ENCODE assay signal across 12 mouse cellular contexts in the genomic region with DNA sequence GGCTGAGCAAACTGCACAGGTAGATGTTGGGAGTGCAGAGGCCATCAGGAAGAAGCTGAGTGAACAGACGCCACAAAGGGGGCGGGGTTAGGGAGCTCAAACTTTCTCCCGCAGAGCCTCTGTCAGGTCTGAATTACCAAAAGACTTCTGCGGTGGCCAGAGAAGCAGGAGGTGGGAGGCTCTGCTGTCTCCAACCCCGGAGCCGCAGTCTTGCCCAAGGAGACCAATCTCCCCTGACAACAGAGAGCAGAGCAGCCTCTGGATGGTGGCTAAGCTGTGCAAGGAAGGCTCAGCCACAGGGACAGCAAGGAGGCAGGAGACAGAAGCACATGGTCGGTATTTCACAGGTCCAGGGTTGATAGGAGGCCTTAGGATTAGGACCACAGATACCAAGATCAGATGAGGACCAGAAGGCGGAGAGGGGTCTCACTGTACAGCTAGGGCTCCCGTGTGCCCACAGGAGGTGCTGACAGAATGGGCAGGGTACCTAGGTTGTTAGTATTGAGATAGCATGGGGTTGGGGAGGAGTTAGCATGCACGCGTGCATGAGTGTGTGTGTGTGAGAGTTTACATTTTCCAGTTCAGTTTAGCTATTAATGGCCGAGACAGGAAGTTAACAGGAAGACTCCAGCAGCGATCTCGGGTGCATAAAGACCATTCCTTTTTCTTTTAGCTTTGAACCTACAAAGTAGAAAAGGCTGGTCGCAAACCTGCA. TPM values are rescaled to one million over a fixed set of nuclear protein-coding genes. Genes with fewer than 3 reads are reported as not detected.
DNase-seq lines count a peak whose midpoint lies in the region; ATAC-seq and TF ChIP-seq lines count a peak whose summit lies in the region.
"Had no signal": no experiment of that assay in that cellular context is flagged by ENCODE, and none has a peak within 500 bp of the region (broad histone marks: within the 10 kb centered on the region; RNA-seq: fewer than 3 reads in every experiment).

No protein-coding gene starts in this region.

- intact Hi-C loops in heart, adult 2 months (cut with DNase I): no loop called here

- DNase-seq in heart, adult 2 months: no peak
- DNase-seq in CD4-positive, CD25-positive, alpha-beta regulatory T cell, adult 2 months (ENCODE audit: low read depth, low spot score): peak; percentile 23
- DNase-seq in liver, embryonic 14.5 days (ENCODE audit: low read depth in 3 of 3, low spot score in 3 of 3): no peak
- no peak for DNase-seq in adrenal gland, postnatal 10 days
- no peak for DNase-seq in forebrain, embryonic 14.5 days (ENCODE audit: low spot score)
- no peak for DNase-seq in frontal cortex, postnatal 25 days (ENCODE audit: low spot score in 2 of 2)
- DNase-seq: adrenal gland, postnatal 36 days; gastrocnemius, postnatal 14 days had no signal

- WGBS in heart, embryonic 16.5 days: 39% methylated on average over 15 of the region's 15 CpGs
- WGBS in heart, adult 2 months: 34% methylated on average over 15 of the region's 15 CpGs
- 17% methylated on average over 15 of the region's 15 CpGs for WGBS in liver, embryonic 14.5 days (ENCODE audit: insufficient replicate concordance)
- WGBS in forebrain, embryonic 14.5 days: 48% methylated on average over 15 of the region's 15 CpGs

- no peaks in the 10 kb centered on the region for H3K27me3 ChIP-seq in heart, embryonic 16.5 days (ENCODE audit: control insufficient read depth, insufficient read depth, low read length)
- no peaks in the 10 kb centered on the region for H3K27me3 ChIP-seq in heart, adult 2 months (ENCODE audit: control insufficient read depth, insufficient read depth, low read length)
- no peaks in the 10 kb centered on the region for H3K27me3 ChIP-seq in liver, embryonic 14.5 days (ENCODE audit: control insufficient read depth, insufficient read depth, low read length)
- H3K27me3 ChIP-seq in forebrain, embryonic 14.5 days (replicated peaks; ENCODE audit: control insufficient read depth, insufficient read depth, low read length): no peaks in the 10 kb centered on the region

- no peak for TF ChIP-seq EP300 in heart, adult 2 months (IDR thresholded peaks at IDR 0.05; ENCODE audit: insufficient read depth, low read depth, low read length)
- no peak for TF ChIP-seq EP300 in liver, embryonic 14.5 days (IDR thresholded peaks at IDR 0.05; ENCODE audit: low read depth)

- H3K27ac ChIP-seq in heart, embryonic 16.5 days (ENCODE audit: low read length): no peak overlapping the region
- no peak overlapping the region for H3K27ac ChIP-seq in heart, adult 2 months
- no peak overlapping the region for H3K27ac ChIP-seq in liver, embryonic 14.5 days
- no peak overlapping the region for H3K27ac ChIP-seq in forebrain, embryonic 14.5 days (ENCODE audit: low read depth, low read length)
- H3K27ac ChIP-seq: kidney, postnatal 0 days had no signal

- no peak overlapping the region for H3K4me3 ChIP-seq in heart, embryonic 16.5 days (ENCODE audit: low read length)
- H3K4me3 ChIP-seq in heart, adult 2 months: no peak overlapping the region
- 0 out of 4 replicates have a peak overlapping the region, but pooled peaks of 1 of the 2 experiments have one; percentile 5 for H3K4me3 ChIP-seq in liver, embryonic 14.5 days (ENCODE audit: insufficient read depth in 1 of 2, low read depth in 2 of 2, low read length in 2 of 2)
- no peak overlapping the region for H3K4me3 ChIP-seq in forebrain, embryonic 14.5 days (ENCODE audit: low read depth, low read length)

- no peaks in the 10 kb centered on the region for H3K79me2 ChIP-seq in heart, adult 2 months (replicated peaks; ENCODE audit: control insufficient read depth, insufficient read depth, low read length)

- 0 out of 2 replicates have a peak overlapping the region, but pooled peaks have one; percentile 32 for H3K9ac ChIP-seq in heart, embryonic 16.5 days (ENCODE audit: low read length)
- H3K9ac ChIP-seq in heart, adult 2 months (ENCODE audit: low read depth, low read length): no peak overlapping the region
- H3K9ac ChIP-seq in liver, embryonic 14.5 days (replicated peaks): no peak overlapping the region
- H3K9ac ChIP-seq in forebrain, embryonic 14.5 days (ENCODE audit: low read length): no peak overlapping the region

- no peak for ATAC-seq in heart, embryonic 16.5 days (replicated peaks; ENCODE audit: extremely low read depth, insufficient read depth, low FRiP score)
- ATAC-seq in granulocyte monocyte progenitor cell, adult 5-6 weeks (replicated peaks; ENCODE audit: poor library complexity, severe bottlenecking): peak; percentile 77
- ATAC-seq in liver, embryonic 14.5 days (ENCODE audit: insufficient read depth): 0 out of 2 replicates have a peak, but pooled peaks have one; percentile 24
- ATAC-seq in forebrain, embryonic 14.5 days: no peak

- H3K9me3 ChIP-seq in heart, embryonic 16.5 days (replicated peaks; ENCODE audit: control insufficient read depth, low read length): no peaks in the 10 kb centered on the region
- no peaks in the 10 kb centered on the region for H3K9me3 ChIP-seq in liver, embryonic 14.5 days (ENCODE audit: control insufficient read depth, low read length)
- H3K9me3 ChIP-seq in forebrain, embryonic 14.5 days (replicated peaks; ENCODE audit: control insufficient read depth, low read length): no peaks in the 10 kb centered on the region
- H3K9me3 ChIP-seq: G1E had no signal

- H3K4me1 ChIP-seq in heart, embryonic 16.5 days (ENCODE audit: control insufficient read depth, insufficient read depth, low read length): peaks cover 4% of the 10 kb centered on the region; the same call in 1 of the 2 replicates
- peaks cover 2% of the 10 kb centered on the region; the same call in 1 of the 2 replicates for H3K4me1 ChIP-seq in heart, adult 2 months (ENCODE audit: control insufficient read depth, insufficient read depth, low read length)
- H3K4me1 ChIP-seq in liver, embryonic 14.5 days (replicated peaks; ENCODE audit: control insufficient read depth in 2 of 2, insufficient read depth in 2 of 2, low read length in 1 of 2): peaks cover 10 to 23% of the 10 kb centered on the region in 2 experiments
- H3K4me1 ChIP-seq in forebrain, embryonic 14.5 days (ENCODE audit: control insufficient read depth, insufficient read depth, low read length): no peaks in the 10 kb centered on the region

- no peak for TF ChIP-seq POLR2A in heart, adult 2 months (IDR thresholded peaks at IDR 0.05; ENCODE audit: insufficient read depth, low read depth, low read length)

- H3K4me2 ChIP-seq in heart, embryonic 16.5 days (ENCODE audit: low read depth, low read length): no peak overlapping the region
- peak overlapping the region; percentile 1; the same call in 1 of the 2 replicates for H3K4me2 ChIP-seq in liver, embryonic 14.5 days (ENCODE audit: low read depth)
- H3K4me2 ChIP-seq in forebrain, embryonic 14.5 days (ENCODE audit: low read length): no peak overlapping the region

- H3K36me3 ChIP-seq in heart, embryonic 16.5 days (ENCODE audit: control insufficient read depth, insufficient read depth): no peaks in the 10 kb centered on the region
- H3K36me3 ChIP-seq in heart, adult 2 months (ENCODE audit: control insufficient read depth, insufficient read depth, low read length): no peaks in the 10 kb centered on the region
- no peaks in the 10 kb centered on the region for H3K36me3 ChIP-seq in liver, embryonic 14.5 days (replicated peaks; ENCODE audit: control insufficient read depth, insufficient read depth, low read depth)
- H3K36me3 ChIP-seq in forebrain, embryonic 14.5 days (ENCODE audit: control insufficient read depth, insufficient read depth, low read length): peaks cover 3% of the 10 kb centered on the region; the same call in 1 of the 2 replicates

- no peak for TF ChIP-seq CTCF in heart, adult 2 months (IDR thresholded peaks at IDR 0.05)
- TF ChIP-seq CTCF in liver, embryonic 14.5 days (IDR thresholded peaks at IDR 0.05; ENCODE audit: low read depth): no peak

RNA-seq across cellular contexts. Expression of a gene that starts 8.8 kb away (rescaled TPM):
- polyA plus RNA-seq in heart, embryonic 16.5 days (2015; fragmentation: Nextera tagmentation; extraction: Ambion mirVana): 41.4 and 49.3 TPM in 2 replicates
- 10 to 100 TPM; 26.3 to 27.9 TPM for total RNA-seq in heart, adult 2 months (2021)
- polyA plus RNA-seq in heart, adult 2 months (2012; rRNA removed): 27.4 and 29.1 TPM in 2 replicates
- total RNA-seq in granulocyte monocyte progenitor cell, adult 5-6 weeks (2014; fragmentation: Nextera tagmentation): 59.8 and 74.1 TPM in 2 replicates
- 19.6 and 22.9 TPM in 2 replicates for total RNA-seq in granulocyte monocyte progenitor cell, adult 5-6 weeks (2017)
- polyA plus RNA-seq in liver, embryonic 14.5 days (2012; rRNA removed): 21.4 and 23.4 TPM in 2 replicates
- 23.4 and 28.4 TPM in 2 replicates for polyA plus RNA-seq in liver, embryonic 14.5 days (2014; fragmentation: Nextera tagmentation; extraction: Ambion mirVana)
- 10 to 100 TPM; 47.2 to 50.3 TPM for total RNA-seq in adrenal gland, postnatal 10 days (2021)
- polyA plus RNA-seq in forebrain, embryonic 14.5 days (2014; fragmentation: Nextera tagmentation; extraction: Ambion mirVana): 43.6 and 47.1 TPM in 2 replicates

RNA-seq across cellular contexts. Expression of a gene that starts 8.8 kb away (rescaled TPM):
- polyA plus RNA-seq in heart, embryonic 16.5 days (2015; fragmentation: Nextera tagmentation; extraction: Ambion mirVana): 2.0 and 2.3 TPM in 2 replicates
- total RNA-seq in heart, adult 2 months (2021): under 1 TPM; 0.31 to 0.34 TPM
- polyA plus RNA-seq in heart, adult 2 months (2012; rRNA removed): 2.0 and 2.3 TPM in 2 replicates
- total RNA-seq in granulocyte monocyte progenitor cell, adult 5-6 weeks (2014; fragmentation: Nextera tagmentation): 61.0 and 67.3 TPM in 2 replicates
- 5.5 and 7.5 TPM in 2 replicates for total RNA-seq in granulocyte monocyte progenitor cell, adult 5-6 weeks (2017)
- polyA plus RNA-seq in liver, embryonic 14.5 days (2012; rRNA removed): 2.4 and 5.6 TPM in 2 replicates
- 0.91 and 1.5 TPM in 2 replicates for polyA plus RNA-seq in liver, embryonic 14.5 days (2014; fragmentation: Nextera tagmentation; extraction: Ambion mirVana)
- 1 to 10 TPM in 1 of 2 experiments, under 1 TPM in 1; 0.63 to 1.5 TPM for total RNA-seq in adrenal gland, postnatal 10 days (2021)
- polyA plus RNA-seq in forebrain, embryonic 14.5 days (2014; fragmentation: Nextera tagmentation; extraction: Ambion mirVana): 1.2 and 1.5 TPM in 2 replicates

RNA-seq across cellular contexts. Expression of a gene that starts 27.2 kb away (rescaled TPM):
- 47.9 and 55.0 TPM in 2 replicates for polyA plus RNA-seq in heart, embryonic 16.5 days (2015; fragmentation: Nextera tagmentation; extraction: Ambion mirVana)
- 10 to 100 TPM; 35.8 to 41.4 TPM for total RNA-seq in heart, adult 2 months (2021)
- polyA plus RNA-seq in heart, adult 2 months (2012; rRNA removed): 48.3 and 51.1 TPM in 2 replicates
- 23.5 and 39.7 TPM in 2 replicates for total RNA-seq in granulocyte monocyte progenitor cell, adult 5-6 weeks (2014; fragmentation: Nextera tagmentation)
- 56.5 and 59.4 TPM in 2 replicates for total RNA-seq in granulocyte monocyte progenitor cell, adult 5-6 weeks (2017)
- 27.5 and 31.1 TPM in 2 replicates for polyA plus RNA-seq in liver, embryonic 14.5 days (2012; rRNA removed)
- polyA plus RNA-seq in liver, embryonic 14.5 days (2014; fragmentation: Nextera tagmentation; extraction: Ambion mirVana): 37.3 and 37.9 TPM in 2 replicates
- total RNA-seq in adrenal gland, postnatal 10 days (2021): 10 to 100 TPM; 32.5 to 38.6 TPM
- 60.2 and 69.8 TPM in 2 replicates for polyA plus RNA-seq in forebrain, embryonic 14.5 days (2014; fragmentation: Nextera tagmentation; extraction: Ambion mirVana)

RNA-seq across cellular contexts. Expression of a gene that starts 27.7 kb away (rescaled TPM):
- polyA plus RNA-seq in heart, embryonic 16.5 days (2015; fragmentation: Nextera tagmentation; extraction: Ambion mirVana): 0.22 and 0.56 TPM in 2 replicates
- total RNA-seq in heart, adult 2 months (2021): under 1 TPM in 1 of 2 experiments, not detected in 1; 0.30 TPM
- polyA plus RNA-seq in heart, adult 2 months (2012; rRNA removed): 0.27 and 0.32 TPM in 2 replicates
- total RNA-seq in granulocyte monocyte progenitor cell, adult 5-6 weeks (2014; fragmentation: Nextera tagmentation): not detected in 2 replicates
- total RNA-seq in granulocyte monocyte progenitor cell, adult 5-6 weeks (2017): 0.60 TPM in 1 of 2 replicates, not detected in the other
- 0.47 and 0.94 TPM in 2 replicates for polyA plus RNA-seq in liver, embryonic 14.5 days (2012; rRNA removed)
- polyA plus RNA-seq in liver, embryonic 14.5 days (2014; fragmentation: Nextera tagmentation; extraction: Ambion mirVana): 0.32 and 0.46 TPM in 2 replicates
- total RNA-seq in adrenal gland, postnatal 10 days (2021): under 1 TPM; 0.45 to 0.51 TPM
- polyA plus RNA-seq in forebrain, embryonic 14.5 days (2014; fragmentation: Nextera tagmentation; extraction: Ambion mirVana): 0.41 and 1.8 TPM in 2 replicates

RNA-seq across cellular contexts. Expression of a gene that starts 30.4 kb away (rescaled TPM):
- 15.8 and 16.2 TPM in 2 replicates for polyA plus RNA-seq in heart, embryonic 16.5 days (2015; fragmentation: Nextera tagmentation; extraction: Ambion mirVana)
- 1 to 10 TPM; 7.3 to 8.1 TPM for total RNA-seq in heart, adult 2 months (2021)
- polyA plus RNA-seq in heart, adult 2 months (2012; rRNA removed): 13.5 and 13.7 TPM in 2 replicates
- total RNA-seq in granulocyte monocyte progenitor cell, adult 5-6 weeks (2014; fragmentation: Nextera tagmentation): 27.1 and 28.6 TPM in 2 replicates
- total RNA-seq in granulocyte monocyte progenitor cell, adult 5-6 weeks (2017): 19.0 and 19.8 TPM in 2 replicates
- 5.7 and 6.2 TPM in 2 replicates for polyA plus RNA-seq in liver, embryonic 14.5 days (2012; rRNA removed)
- 4.0 and 5.1 TPM in 2 replicates for polyA plus RNA-seq in liver, embryonic 14.5 days (2014; fragmentation: Nextera tagmentation; extraction: Ambion mirVana)
- total RNA-seq in adrenal gland, postnatal 10 days (2021): 10 to 100 TPM; 12.5 to 18.6 TPM
- 5.0 and 6.2 TPM in 2 replicates for polyA plus RNA-seq in forebrain, embryonic 14.5 days (2014; fragmentation: Nextera tagmentation; extraction: Ambion mirVana)

Comparison
In these comparisons a context has a peak if more than half of its experiments do, and no peak if none do; other contexts are left out.
1. ATAC-seq: peak in granulocyte monocyte progenitor cell, adult 5-6 weeks (single experiment) and liver, embryonic 14.5 days (single experiment); none in heart, embryonic 16.5 days (single experiment) and forebrain, embryonic 14.5 days (single experiment).